8 mouse cellular contexts compared by ENCODE assay signal in genomic region chr17:42876001-42876903, GRCm38 (mm10). TPM values are rescaled to one million over a fixed set of nuclear protein-coding genes. Genes with fewer than 3 reads are reported as not detected.
DNase-seq lines count a peak whose midpoint lies in the region; ATAC-seq and TF ChIP-seq lines count a peak whose summit lies in the region.

Gene Cd2ap, minus strand, starts transcription at chr17:42876665.

- peak; percentile 94 for DNase-seq in forebrain, embryonic 14.5 days (ENCODE audit: low spot score)
- peak; percentile 99 for DNase-seq in heart, postnatal 14 days
- DNase-seq in layer of hippocampus, adult 18-20 months (ENCODE audit: low spot score in 2 of 2) = peak; percentile 90 to 95
- peak; percentile 96 for DNase-seq in lung, adult 2 months
- peak; percentile 97 to 98 for DNase-seq in thymus, adult 18-20 months

- peak; percentile 94 for TF ChIP-seq POLR2A in ES-Bruce4 (IDR thresholded peaks at IDR 0.05; ENCODE audit: insufficient read depth, low read length)
- TF ChIP-seq POLR2A in lung, adult 2 months (IDR thresholded peaks at IDR 0.05; ENCODE audit: borderline replicate concordance, extremely low read depth, low read depth, low read length) = peak; percentile 90

- H3K4me3 ChIP-seq in ES-Bruce4 (ENCODE audit: low read depth, low read length) = peak within 1 kb of the TSS; percentile 93
- peak within 1 kb of the TSS; percentile 81 for H3K4me3 ChIP-seq in forebrain, embryonic 14.5 days (ENCODE audit: low read depth, low read length)
- H3K4me3 ChIP-seq in lung, adult 2 months (replicated peaks; ENCODE audit: extremely low read depth, low read depth, low read length) = peak within 1 kb of the TSS; percentile 90

- intact Hi-C loops in heart, postnatal 14 days (cut with DNase I) = loop anchor here (5.0 kb wide), 2 partner anchors 59 to 66 kb away; no protein-coding TSS in a partner anchor

- peak within 1 kb of the TSS; percentile 62 for H3K4me2 ChIP-seq in forebrain, embryonic 14.5 days (ENCODE audit: low read length)

- H3K9ac ChIP-seq in ES-Bruce4 (ENCODE audit: low read depth, poor library complexity, severe bottlenecking) = peak within 1 kb of the TSS; percentile 95
- peak within 1 kb of the TSS; percentile 94 for H3K9ac ChIP-seq in forebrain, embryonic 14.5 days (ENCODE audit: low read length)

- TF ChIP-seq CTCF in ES-Bruce4 (IDR thresholded peaks at IDR 0.05; ENCODE audit: low read depth, low read length) = no peak
- TF ChIP-seq CTCF in lung, adult 2 months (IDR thresholded peaks at IDR 0.05; ENCODE audit: insufficient read depth, low read length) = no peak

- H3K27me3 ChIP-seq in ES-Bruce4 (ENCODE audit: control insufficient read depth, insufficient read depth, low read length, poor library complexity, severe bottlenecking) = no peaks in the 10 kb centered on the region
- no peaks in the 10 kb centered on the region for H3K27me3 ChIP-seq in forebrain, embryonic 14.5 days (replicated peaks; ENCODE audit: control insufficient read depth, insufficient read depth, low read length)

- H3K27ac ChIP-seq in ES-Bruce4 (ENCODE audit: insufficient read depth, low read length) = peak within 1 kb of the TSS; percentile 4; the same call in 1 of the 2 replicates
- peak within 1 kb of the TSS; percentile 85 for H3K27ac ChIP-seq in forebrain, embryonic 14.5 days (ENCODE audit: low read depth, low read length)

- WGBS in forebrain, embryonic 14.5 days = under 1% methylated on average over 94 of the region's 94 CpGs
- WGBS in lung, adult 2 months = under 1% methylated on average over 94 of the region's 94 CpGs

- H3K36me3 ChIP-seq in ES-Bruce4 (ENCODE audit: control insufficient read depth, insufficient read depth, low read length, poor library complexity, severe bottlenecking) = no peaks in the 10 kb centered on the region
- no peaks in the 10 kb centered on the region for H3K36me3 ChIP-seq in forebrain, embryonic 14.5 days (ENCODE audit: control insufficient read depth, insufficient read depth, low read length)

- no peaks in the 10 kb centered on the region for H3K9me3 ChIP-seq in ES-Bruce4 (replicated peaks; ENCODE audit: control insufficient read depth, insufficient read depth, low read length, poor library complexity, severe bottlenecking)
- no peaks in the 10 kb centered on the region for H3K9me3 ChIP-seq in forebrain, embryonic 14.5 days (replicated peaks; ENCODE audit: control insufficient read depth, low read length)

- H3K4me1 ChIP-seq in ES-Bruce4 (ENCODE audit: control insufficient read depth, insufficient read depth, low read length) = no peaks in the 10 kb centered on the region
- H3K4me1 ChIP-seq in forebrain, embryonic 14.5 days (ENCODE audit: control insufficient read depth, insufficient read depth, low read length) = peaks cover 3% of the 10 kb centered on the region; the same call in 1 of the 2 replicates
- peaks cover 4% of the 10 kb centered on the region; the same call in 1 of the 2 replicates for H3K4me1 ChIP-seq in lung, adult 2 months (ENCODE audit: control insufficient read depth, insufficient read depth, low read length)

- ATAC-seq in cerebellum, adult (ENCODE audit: insufficient number of reproducible peaks, low FRiP score, low TSS enrichment) = peak; percentile 89
- peak; percentile 97 for ATAC-seq in forebrain, embryonic 14.5 days
- peak; percentile 82 for ATAC-seq in neutrophil, adult 5-6 weeks (ENCODE audit: extremely low read depth, insufficient number of reproducible peaks, low FRiP score, poor library complexity, severe bottlenecking)

- 0 out of 2 replicates have a peak, but pooled peaks have one; percentile 8 for TF ChIP-seq EP300 in ES-Bruce4 (IDR thresholded peaks at IDR 0.05; ENCODE audit: insufficient read depth, low read depth, low read length)

RNA-seq across cellular contexts. Expression of gene Cd2ap, which starts in this region (rescaled TPM):
- 151 and 158 TPM in 2 replicates for polyA plus RNA-seq in ES-Bruce4 (2011; ENCODE audit: insufficient read depth, insufficient read length, low read depth, missing spikeins)
- 5.0 and 7.2 TPM in 2 replicates for polyA plus RNA-seq in forebrain, embryonic 14.5 days (2014; fragmentation: Nextera tagmentation; extraction: Ambion mirVana)
- total RNA-seq in heart, postnatal 14 days (2021) = 10 to 100 TPM; 30.7 to 32.7 TPM
- 10 to 100 TPM; 17.7 to 17.9 TPM for total RNA-seq in layer of hippocampus, adult 18-20 months (2021)
- 13.9 and 14.6 TPM in 2 replicates for polyA plus RNA-seq in lung, adult 2 months (2012; rRNA removed)
- 76.0 and 82.7 TPM in 2 replicates for total RNA-seq in neutrophil, adult 5-6 weeks (2017)

Comparison
In these comparisons a context has a peak if more than half of its experiments do, and no peak if none do; other contexts are left out.
1. Peak in every context shown above with its lines: DNase-seq, ATAC-seq, H3K4me3 ChIP-seq and H3K27ac ChIP-seq.